Mouse (Mus musculus) left cerebral cortex, adult 8-10 months (tissue): ENCODE data around the gene Pdcd1lg2. TPM values are rescaled to one million over a fixed set of nuclear protein-coding genes. Genes with fewer than 3 reads are reported as not detected.

Source experiments
- DNase-seq, 2 experiments: peaks; one replicate each; pipeline ENCODE4 v3.0.0; 2022; ENCODE audit warnings: low spot score in 2 of 2
- total RNA-seq, 4 experiments: library from RNA; stranded (reverse); gene quantifications; 2 replicates each; pipeline ENCODE4 v1.2.4; 2022

Gene Pdcd1lg2
- total RNA-seq: under 1 TPM in 2 of 4 experiments, not detected in 2; 0.22 to 0.30 TPM

GRCm38 (mm10) chr19:29410619-29411018 lies at the start of gene Pdcd1lg2:
Gene Pdcd1lg2, plus strand, starts transcription at chr19:29410919.
- no peak for DNase-seq

GRCm38 (mm10) chr19:29361468-29362130 lies 49.1 kb upstream of the Pdcd1lg2 start:
- peak; percentile 76 to 95 for DNase-seq

- no peak for DNase-seq
These were observed 48.4 kb upstream of the Pdcd1lg2 start for GRCm38 (mm10) chr19:29362173-29362930.

GRCm38 (mm10) chr19:29363557-29363956 lies 47.2 kb upstream of the Pdcd1lg2 start:
- no peak for DNase-seq

GRCm38 (mm10) chr19:29364076-29364475 lies 46.6 kb upstream of the Pdcd1lg2 start:
- no peak for DNase-seq

GRCm38 (mm10) chr19:29365105-29365504 lies 45.6 kb upstream of the Pdcd1lg2 start:
- DNase-seq: no peak

- no peak for DNase-seq
These were observed 44.3 kb upstream of the Pdcd1lg2 start for GRCm38 (mm10) chr19:29366226-29366968.

- DNase-seq: peak in 1 of 2 experiments; percentile 35
These were observed 43.6 kb upstream of the Pdcd1lg2 start, which contains the start of the genes Plgrkt and Cd274 for GRCm38 (mm10) chr19:29366969-29367622. Gene Plgrkt, minus strand, starts transcription at chr19:29367390. Gene Cd274, plus strand, starts transcription at chr19:29367455.

GRCm38 (mm10) chr19:29368041-29368440 lies 42.7 kb upstream of the Pdcd1lg2 start:
- no peak for DNase-seq

- no peak for DNase-seq
These were observed 41.9 kb upstream of the Pdcd1lg2 start for GRCm38 (mm10) chr19:29368671-29369309.

- no peak for DNase-seq
These were observed 40.6 kb upstream of the Pdcd1lg2 start for GRCm38 (mm10) chr19:29370112-29370511.

GRCm38 (mm10) chr19:29370545-29371283 lies 40.0 kb upstream of the Pdcd1lg2 start:
- no peak for DNase-seq

- no peak for DNase-seq
These were observed 39.2 kb upstream of the Pdcd1lg2 start for GRCm38 (mm10) chr19:29371284-29372081.

GRCm38 (mm10) chr19:29372138-29372537 lies 38.6 kb upstream of the Pdcd1lg2 start:
- DNase-seq: no peak

GRCm38 (mm10) chr19:29372621-29373020 lies 38.1 kb upstream of the Pdcd1lg2 start:
- DNase-seq: no peak

GRCm38 (mm10) chr19:29373438-29373837 lies 37.3 kb upstream of the Pdcd1lg2 start:
- DNase-seq: no peak

- DNase-seq: no peak
These were observed 35.8 kb upstream of the Pdcd1lg2 start for GRCm38 (mm10) chr19:29374947-29375346.

- DNase-seq: no peak
These were observed 34.3 kb upstream of the Pdcd1lg2 start for GRCm38 (mm10) chr19:29376382-29376781.
